Mouse (Mus musculus) left cerebral cortex, postnatal 10 days (tissue): ENCODE data around the gene Tex52. TPM values are rescaled to one million over a fixed set of nuclear protein-coding genes. Genes with fewer than 3 reads are reported as not detected.

Experiments
- DNase-seq, 2 experiments: peaks; one replicate each; pipeline ENCODE4 v3.0.0; 2021 to 2022; ENCODE audit warnings: low spot score in 2 of 2, mixed read lengths in 1 of 2; ENCODE audit errors: extremely low spot score in 1 of 2
- intact Hi-C: fragments of 180-260 bp; cut with DNase I; formaldehyde crosslinking; loops from one replicate; pipeline ENCODE4 v1.15.1; 2025
- total RNA-seq, 2 experiments: library from RNA; stranded (reverse); gene quantifications; 2 replicates each; pipeline ENCODE4 v1.2.3; 2021

Gene Tex52
- not detected for total RNA-seq

DNA sequence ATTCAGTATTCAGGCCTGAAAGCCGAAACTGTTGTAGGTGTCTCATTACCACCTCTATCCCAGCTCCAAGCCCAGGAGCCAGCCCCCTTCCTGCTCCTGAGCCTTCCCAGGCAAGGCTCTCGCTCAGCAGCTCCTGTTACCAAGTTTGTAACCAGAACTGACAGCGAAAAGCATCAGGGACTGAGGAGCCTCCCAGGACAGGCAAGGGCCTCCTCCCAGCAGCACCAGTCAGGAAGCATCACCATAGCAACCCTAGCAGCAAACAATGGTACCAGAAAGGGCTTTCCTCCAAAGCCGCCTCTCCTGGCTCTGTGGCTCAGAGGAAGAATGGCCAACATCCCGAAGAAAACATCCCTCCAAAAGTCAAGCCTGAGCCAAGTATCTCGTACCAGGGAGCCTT, at the start of gene Tex52, which contains the start of gene Gm44596:
Gene Tex52 (plus strand): TSS at position 265 of the 400 bp plus-strand sequence.
Gene Gm44596 (plus strand): TSS at position 312 of the 400 bp plus-strand sequence.
- intact Hi-C loops, result no loop called here
- no peak for DNase-seq

DNA sequence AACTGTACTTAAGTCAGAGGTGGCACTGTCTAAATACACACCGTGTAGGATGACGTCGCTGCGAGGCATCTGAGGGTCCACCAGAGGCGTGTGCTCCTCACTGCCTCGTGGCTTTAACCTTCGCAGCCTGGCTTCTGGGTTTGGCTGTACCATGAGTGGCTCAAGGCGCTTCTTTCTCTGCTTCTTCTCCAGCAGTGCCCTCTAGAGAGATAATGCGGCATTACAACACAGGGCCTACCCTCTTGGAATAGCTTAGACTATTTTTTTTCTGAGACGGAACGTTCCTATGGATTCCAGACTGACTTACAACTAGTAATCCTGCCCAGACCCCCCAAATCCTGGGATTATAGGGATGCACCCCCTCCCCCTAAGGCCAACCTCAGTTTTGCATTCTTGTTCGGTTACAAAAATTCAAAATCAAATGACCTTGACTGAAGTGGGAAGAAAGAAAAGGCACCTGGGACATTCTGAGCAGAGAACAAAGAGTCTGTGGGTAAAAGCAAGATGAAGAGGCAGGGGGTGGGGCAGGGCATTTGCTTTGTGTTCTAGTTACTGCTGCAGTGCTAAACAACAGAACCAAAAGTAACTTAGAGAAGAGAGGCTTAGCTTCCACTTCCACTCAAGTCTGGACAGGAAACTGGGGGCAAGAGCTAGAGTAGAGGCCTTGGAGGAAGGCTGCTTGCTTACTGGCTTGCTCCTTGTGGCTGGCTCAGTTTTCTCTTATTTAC, 40.7 kb upstream of the Tex52 start:
- intact Hi-C loops, result no loop called here
- peak; percentile 46 to 82 for DNase-seq

DNA sequence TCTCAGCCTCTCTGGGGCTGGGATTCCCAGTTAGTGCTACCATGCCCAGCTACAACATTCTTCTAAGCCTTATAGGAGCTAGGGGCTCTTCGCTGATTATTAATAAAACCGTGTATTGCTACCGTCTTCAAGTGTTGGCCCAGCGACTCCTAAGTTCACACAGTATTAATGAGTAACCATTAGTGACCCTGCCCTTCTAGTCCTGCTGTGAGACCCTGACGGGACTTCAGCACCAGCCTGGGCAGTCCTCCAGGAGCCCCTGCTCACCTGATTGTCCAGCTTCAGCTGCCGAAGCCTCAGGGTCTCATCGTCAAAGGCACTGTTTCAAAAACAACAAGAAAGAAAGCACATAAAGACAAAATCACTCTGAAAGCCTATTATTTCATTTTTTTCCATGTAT, 37.8 kb upstream of the Tex52 start:
- DNase-seq, result no peak
- intact Hi-C loops, result no loop called here

DNA sequence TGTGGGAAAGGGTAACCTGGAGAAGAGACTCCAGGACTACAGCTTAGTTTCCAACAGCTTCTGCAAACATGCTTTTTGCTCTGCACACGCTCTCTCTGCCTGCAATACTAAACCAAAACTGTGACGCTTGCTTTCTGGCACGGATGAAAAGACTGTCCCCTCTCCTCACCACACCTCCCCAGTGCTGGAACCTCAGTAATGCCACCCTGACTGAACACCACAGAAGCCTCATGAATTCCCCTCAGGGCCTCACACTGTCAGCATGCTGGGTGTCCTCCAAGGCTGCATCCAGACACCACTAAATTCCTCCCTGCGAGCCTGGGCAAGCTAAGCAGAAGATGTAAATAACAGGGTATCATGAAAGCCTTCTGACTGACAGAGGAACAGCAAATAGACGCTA, 36.4 kb upstream of the Tex52 start:
- intact Hi-C loops, result no loop called here
- DNase-seq, result no peak

DNA sequence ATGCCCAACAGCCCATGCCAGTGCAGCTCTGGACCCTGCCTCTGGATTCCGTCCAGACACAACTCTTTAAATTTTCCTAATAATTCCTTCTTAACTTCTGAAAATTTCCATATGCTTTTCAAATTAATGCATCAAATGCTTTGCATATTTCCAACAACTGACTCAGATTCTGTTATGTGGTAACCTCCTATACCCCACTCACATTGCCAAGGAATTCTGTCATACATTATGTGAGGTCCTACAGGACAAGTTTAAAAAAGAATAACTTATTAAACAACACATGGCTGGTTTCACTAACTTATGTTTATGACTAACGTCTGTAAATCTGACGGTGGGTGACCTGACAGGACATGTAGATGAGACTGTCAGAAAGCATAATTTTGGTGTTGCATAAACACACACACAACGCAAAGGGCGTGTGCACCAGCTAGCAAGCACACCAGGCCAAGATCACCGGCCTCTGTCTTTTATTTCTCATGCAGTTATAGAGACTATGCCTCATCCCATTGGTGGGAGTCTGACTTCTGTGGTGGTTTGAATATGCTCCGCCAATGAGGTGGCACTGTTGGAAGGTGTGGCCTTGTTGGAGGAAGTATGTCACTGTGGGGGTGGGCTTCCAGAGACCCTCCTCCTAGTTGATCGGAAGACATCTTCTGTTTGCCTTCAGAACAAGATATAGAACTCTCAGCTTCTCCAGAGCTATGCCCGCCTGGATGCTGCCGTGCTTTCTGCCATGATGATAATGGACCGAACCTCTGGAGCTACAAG, 33.1 kb upstream of the Tex52 start:
- intact Hi-C loops, result no loop called here
- no peak for DNase-seq

DNA sequence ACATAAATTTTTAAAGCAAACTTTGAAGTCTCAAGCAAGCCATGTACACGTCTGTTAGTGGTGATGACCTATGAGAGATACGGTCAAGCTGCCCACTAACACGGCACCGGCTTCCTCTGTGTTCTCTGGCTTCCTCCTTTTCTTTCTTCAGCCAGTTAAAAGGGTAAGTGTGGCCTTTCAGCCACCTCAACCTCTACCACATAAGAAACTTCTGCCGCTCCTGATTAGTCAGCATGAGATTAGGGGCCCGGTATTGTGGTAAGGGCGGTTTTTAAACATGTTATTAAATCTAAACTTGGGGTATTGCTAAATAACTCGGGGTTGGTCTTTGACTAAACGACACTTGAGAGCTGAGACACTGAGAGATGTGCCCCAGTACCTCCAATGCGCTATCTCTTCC, 29.6 kb upstream of the Tex52 start:
- no peak for DNase-seq
- intact Hi-C loops, result no loop called here

DNA sequence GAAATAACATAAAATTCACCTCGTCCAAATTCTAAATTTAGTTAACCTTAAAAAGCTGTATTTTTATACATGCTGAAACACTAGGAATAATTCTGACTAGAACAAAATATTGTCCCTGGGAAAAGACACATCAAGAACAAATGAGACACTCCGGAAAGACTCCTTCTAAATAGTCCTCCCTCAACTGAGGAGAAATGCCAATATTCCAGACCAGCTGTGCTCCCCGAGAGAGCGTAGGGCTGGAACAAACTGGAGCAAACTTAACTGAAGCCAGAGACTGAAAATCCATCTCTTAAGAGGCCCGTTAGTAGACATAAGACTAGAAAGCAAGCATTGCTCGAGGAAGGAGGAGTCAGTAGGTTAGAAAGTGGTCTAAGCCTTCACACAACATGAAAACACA, 28.5 kb upstream of the Tex52 start:
- DNase-seq, result no peak
- intact Hi-C loops, result no loop called here

DNA sequence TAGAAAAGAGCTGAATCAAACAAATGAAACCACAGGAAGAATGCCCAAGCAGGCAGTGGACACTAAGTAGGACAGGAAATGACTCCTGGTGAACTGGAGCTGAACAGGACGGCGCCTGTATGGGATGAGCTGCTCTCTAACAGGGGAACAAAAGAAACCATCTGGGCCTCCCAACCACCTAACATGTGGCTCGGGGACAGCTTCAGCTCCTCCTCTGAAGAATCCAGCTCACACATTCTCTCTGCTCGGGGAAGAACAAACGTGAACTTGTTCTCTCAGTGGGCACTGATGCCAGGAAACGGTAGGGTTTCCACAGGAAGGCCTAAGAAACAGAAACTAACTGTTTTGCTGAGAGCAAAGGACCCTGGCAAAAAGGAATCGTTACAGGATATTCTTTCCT, 25.5 kb upstream of the Tex52 start:
- intact Hi-C loops, result no loop called here
- peak; percentile 53 to 59 for DNase-seq

DNA sequence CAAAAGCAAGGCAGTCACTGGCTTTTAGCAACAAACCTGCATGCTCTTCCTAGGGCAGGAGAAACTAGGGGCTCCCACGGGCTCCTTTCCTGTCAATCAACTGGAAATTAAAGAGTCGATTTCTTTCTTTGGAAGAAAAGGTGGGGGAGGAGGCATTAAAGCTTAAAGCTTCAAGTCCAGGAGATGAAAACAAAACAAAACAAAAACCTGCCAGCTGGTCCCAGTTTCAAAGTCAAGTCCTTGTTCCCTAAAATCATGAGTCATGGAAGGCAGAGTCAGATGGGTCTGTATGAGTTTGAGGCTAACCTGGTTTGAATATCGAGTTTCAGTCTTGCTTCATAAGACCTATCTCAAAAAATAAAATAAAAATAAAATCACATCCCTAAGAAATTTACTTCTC, 21.1 kb upstream of the Tex52 start:
- no peak for DNase-seq
- intact Hi-C loops, result no loop called here

DNA sequence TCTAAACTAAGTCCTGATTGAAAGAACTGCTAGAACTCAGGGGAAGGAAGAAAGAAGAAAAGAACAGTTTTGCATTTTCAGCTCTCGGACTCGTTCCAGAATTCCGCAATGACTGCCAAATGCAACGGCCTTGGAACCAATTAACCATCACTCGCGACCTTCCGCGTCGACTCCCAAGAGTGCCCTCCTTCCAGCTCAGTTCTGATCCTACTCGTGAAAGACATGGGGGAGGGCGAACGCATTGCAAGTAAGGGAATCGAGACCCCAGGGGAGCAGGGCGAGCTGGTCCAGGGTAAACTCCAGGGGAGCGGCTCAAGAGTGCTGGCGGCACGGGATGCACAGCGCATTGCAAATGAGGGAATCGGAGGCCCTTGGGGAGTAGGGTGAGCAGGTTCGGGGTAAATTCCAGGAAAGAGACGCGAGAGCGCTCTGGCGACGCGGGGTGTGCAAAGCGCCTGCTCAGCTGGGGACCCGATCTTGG, 20.0 kb upstream of the Tex52 start:
- DNase-seq, result peak in 1 of 2 experiments; percentile 55
- intact Hi-C loops, result loop anchor here (5.0 kb wide), 1 partner anchor 38 kb away; no protein-coding TSS in a partner anchor

DNA sequence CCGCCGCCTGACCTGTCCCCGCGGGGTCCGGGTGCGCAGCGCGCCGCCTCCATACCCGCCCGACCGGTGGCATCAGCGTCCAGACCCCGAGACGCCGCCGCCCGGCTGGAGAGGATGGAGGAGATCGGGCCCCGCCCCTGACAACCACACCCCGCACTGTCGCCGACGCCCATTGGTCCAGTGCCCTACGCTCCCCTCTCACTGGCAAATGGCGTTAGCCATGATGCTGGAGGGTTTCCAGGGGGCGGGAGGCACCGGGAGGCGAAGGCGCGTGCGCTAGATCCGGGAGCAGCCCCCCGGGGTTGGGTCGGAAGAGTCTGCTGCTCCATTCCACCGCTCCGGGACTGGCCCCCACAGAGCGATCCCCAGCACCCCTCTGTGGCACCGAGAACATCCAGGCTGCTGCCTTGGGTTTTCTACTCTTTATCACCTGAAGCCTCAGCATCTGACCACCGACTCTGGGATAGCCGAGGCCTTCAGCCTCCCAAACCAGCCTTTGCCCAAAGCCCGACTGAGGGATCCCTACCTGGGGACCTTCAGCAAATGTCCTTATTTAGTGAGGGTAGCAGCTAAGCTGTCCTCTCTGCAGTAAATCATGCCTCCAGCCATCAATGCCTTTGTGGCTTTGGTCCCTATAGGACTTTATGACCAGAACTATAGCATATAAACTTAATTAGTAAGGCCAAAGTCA, 19.4 kb upstream of the Tex52 start, which contains the start of gene Tulp3:
Gene Tulp3 (minus strand): TSS at position 126 of the 691 bp plus-strand sequence.
- DNase-seq, result peak; percentile 98 to 99
- intact Hi-C loops, result loop anchor here (5.0 kb wide), 1 partner anchor 39 kb away; no protein-coding TSS in a partner anchor

DNA sequence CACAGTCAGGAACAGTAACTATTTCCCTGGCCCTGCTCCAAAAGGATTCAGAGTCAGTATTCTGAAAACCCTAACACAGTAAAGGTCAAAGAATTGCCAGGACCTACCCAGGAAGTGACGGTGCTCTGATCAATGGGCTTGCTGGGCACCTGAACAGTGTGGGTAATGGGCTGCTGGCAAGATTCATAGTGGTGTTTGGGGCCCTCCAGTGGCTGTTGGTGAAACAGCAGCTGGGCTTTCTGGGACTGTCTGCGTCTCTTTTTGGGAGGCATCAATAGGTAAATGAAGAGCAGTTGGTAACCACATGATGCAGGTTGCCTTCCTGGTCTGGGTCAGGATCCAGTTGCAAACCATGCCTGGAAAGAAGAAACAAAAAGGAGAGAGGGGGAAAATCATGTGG, 16.3 kb upstream of the Tex52 start:
- intact Hi-C loops, result loop anchor here (5.0 kb wide), 1 partner anchor 42 kb away; no protein-coding TSS in a partner anchor
- DNase-seq, result peak; percentile 60 to 61

DNA sequence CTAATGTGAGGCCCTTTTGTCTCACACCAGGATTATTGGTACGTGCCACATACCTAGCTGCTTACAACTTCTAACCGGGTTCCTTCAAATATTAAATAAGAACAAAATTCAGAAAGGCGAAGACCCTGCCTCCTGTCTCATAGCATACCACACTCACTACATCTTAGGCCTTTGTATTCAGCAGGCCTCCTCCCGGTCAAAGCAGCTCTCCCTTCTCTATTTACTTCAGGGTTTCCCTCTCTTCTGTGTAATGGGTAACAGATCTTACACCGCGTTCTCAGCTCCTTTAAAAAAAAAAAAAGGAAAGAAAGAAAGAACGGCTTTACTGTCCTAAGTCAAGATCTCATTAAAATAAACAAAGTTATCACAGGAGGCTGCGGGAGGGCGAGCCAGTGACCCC, 13.4 kb upstream of the Tex52 start:
- intact Hi-C loops, result no loop called here
- no peak for DNase-seq

DNA sequence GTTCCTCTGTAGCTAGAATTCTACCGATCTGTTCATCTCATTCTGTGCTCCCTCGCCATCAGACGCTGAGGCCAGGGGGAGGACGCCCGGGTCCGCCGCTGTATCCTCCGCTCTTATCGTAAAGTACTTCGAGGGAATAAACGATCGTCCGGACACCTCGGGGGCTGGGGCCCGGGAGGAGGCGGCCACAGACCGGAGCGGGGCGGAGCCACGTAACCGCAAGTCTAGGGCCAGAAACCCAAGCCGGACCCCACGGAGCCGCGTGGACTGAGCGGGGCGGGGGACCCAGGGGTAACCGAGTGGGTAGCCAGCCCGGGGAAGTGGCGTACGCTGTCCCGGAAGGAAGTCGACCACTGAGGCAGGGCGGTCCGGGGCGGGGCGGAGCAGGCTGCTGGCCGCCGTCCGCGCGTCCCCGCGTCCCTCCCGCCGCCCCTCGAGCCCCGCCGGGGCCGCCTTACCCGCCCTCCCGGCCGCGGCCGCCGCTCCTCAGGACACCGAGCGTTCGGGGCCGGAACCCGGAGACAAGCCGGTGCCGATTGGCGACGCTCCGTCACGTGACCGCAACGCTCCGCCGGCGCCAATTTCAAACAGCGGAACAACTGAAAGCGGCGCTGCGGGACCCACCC, 12.8 kb upstream of the Tex52 start, which contains the start of the genes Rhno1 and Foxm1:
Gene Rhno1 (minus strand): TSS at position 531 of the 626 bp plus-strand sequence.
Gene Foxm1 (plus strand): TSS at position 587 of the 626 bp plus-strand sequence.
- intact Hi-C loops, result no loop called here
- DNase-seq, result peak; percentile 64 to 91

DNA sequence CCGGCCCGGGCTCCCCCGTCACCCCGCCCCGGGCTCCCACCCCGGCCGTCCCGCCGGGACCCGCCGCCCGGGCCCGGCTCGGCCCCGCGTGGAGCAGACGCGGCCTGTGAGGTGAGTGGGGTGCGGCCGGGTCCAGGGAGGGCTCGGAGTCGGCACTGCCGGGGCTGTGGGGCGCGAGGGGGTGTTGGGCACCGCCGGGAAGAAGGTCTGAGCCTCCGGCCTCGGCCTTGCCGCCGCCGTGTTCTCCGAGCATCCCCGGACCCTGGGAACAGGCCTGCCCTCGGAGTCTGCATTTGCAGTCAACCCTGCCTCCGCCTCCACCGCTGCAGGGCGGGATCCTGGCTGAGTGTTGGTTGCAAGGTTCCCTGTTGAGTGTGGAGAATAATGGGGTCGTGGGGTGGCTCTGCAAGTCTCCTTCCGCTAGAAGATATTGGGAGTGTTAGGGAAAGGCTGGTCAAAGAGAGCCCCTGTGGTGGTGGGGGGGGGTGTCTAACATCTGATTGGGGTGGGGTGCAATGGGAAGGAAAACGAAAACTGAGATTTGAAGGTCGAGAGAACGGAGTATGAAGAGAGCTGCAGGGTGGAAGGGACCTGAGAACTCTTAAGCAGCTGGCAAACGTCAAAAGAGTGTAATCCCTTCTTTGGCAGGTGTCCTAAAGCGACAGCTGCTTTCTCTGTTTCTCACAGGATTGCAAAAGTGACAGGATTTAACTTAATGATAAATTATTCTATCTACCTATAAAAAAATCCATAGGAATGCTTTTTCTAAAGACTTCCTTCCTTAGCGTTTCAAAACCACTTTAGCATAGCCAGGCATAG, 12.0 kb upstream of the Tex52 start:
- DNase-seq, result no peak
- intact Hi-C loops, result no loop called here

DNA sequence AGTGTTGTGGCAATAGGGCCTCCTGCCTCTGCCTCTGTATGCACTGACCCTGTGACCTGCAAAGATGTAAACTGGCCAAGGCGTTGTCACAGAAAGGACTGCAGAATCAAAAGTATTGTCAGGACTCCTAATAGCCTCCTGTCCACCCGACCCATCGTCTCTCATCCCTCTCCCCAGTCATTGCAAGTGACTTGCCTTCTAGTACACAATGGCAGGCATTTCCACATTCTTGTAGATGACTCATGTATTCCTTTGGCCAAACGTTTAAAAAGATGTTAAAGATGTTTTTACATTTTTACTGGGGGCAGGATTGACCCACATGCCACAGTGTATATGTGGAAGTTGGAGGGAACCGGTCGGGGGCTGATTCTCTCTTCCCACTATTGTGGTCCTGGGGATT, 10.5 kb upstream of the Tex52 start:
- intact Hi-C loops, result no loop called here

DNA sequence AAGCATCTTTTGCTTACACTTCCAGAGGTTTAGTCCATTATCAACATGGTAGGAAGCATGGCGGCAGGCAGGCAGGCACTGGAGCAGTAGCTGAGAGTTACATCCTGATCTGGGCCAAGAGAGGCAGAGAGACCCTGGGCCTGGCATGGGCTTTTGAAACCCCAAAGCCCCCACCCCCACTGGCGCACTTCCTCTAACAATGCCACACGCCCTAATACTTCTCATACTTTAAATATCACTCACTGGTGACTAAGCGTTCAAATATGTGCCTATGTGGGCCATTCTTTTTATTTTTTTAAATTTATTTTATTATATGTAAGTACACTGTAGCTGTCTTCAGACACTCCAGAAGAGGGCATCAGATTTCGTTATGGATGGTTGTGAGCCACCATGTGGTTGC, 8.8 kb upstream of the Tex52 start:
- DNase-seq, result no peak
- intact Hi-C loops, result no loop called here

More for the DNA sequence above, 10.5 kb upstream of the Tex52 start:
- no peak for DNase-seq

DNA sequence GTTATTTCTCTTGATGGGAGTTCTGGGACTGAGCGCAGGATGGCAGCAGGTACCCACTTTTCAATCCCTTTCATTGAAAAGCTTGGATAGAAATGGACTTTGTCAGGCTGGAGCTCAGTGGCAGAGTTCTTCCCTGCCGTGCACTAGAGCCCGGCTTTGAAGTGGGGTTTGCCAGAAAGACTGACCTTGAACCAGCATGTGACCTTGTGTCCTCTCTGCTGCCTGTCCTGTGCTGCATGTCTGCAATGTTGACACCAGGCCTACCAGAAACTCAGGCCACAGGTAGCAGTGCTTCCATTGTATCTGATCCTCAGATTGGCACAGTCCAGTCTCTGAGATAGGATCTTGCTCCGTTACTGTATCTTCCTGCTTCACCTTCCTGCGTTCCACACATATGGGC, 5.2 kb upstream of the Tex52 start:
- no peak for DNase-seq
- intact Hi-C loops, result no loop called here
